Mouse (Mus musculus) activated CD4-positive, CD25-positive, alpha-beta regulatory T cell, adult 4 months (primary cell): ENCODE measurements around the gene Wnk1. TPM values are rescaled to one million over a fixed set of nuclear protein-coding genes. Genes with fewer than 3 reads are reported as not detected.
A peak's percentile ranks its signal among the peaks of the same experiment; 100 is the strongest.
"Not testable (repeated sequence)": the region's sequence is repeated elsewhere in the genome, so short reads cannot be mapped to it uniquely, and the experiment has no call there.

Source experiments
- ATAC-seq: one replicate; pipeline ENCODE4 v1.8.0; 2017
- polyA plus RNA-seq, 2 experiments: library from polyadenylated mRNA; unstranded; fragments of 100-300 nt; shearing (Covaris generic); gene quantifications; one replicate each; pipeline ENCODE4 v1.2.1; 2017

Gene Wnk1
- polyA plus RNA-seq, result 100 to 1,000 TPM in 1 of 2 experiments, 10 to 100 TPM in 1; 91.0 to 116 TPM

- ATAC-seq, result peak; percentile 74
Observed at GRCm38 (mm10) chr6:120038366-120039255, at the start of gene Wnk1. TSS of gene Wnk1 (minus strand) at chr6:120038672.

- not testable (repeated sequence) for ATAC-seq
Observed at GRCm38 (mm10) chr6:120087041-120087440, 48.6 kb upstream of the Wnk1 start.

- no peak for ATAC-seq
Observed at GRCm38 (mm10) chr6:120085832-120086231, 47.4 kb upstream of the Wnk1 start.

GRCm38 (mm10) chr6:120084983-120085382, 46.5 kb upstream of the Wnk1 start:
- ATAC-seq, result no peak

- peak; percentile 38 for ATAC-seq
Observed at GRCm38 (mm10) chr6:120083442-120083841, 45.0 kb upstream of the Wnk1 start.

GRCm38 (mm10) chr6:120082951-120083411, 44.5 kb upstream of the Wnk1 start:
- peak; percentile 76 for ATAC-seq

GRCm38 (mm10) chr6:120082251-120082950, 43.9 kb upstream of the Wnk1 start:
- ATAC-seq, result peak; percentile 24

- ATAC-seq, result peak; percentile 16
Observed at GRCm38 (mm10) chr6:120081516-120081915, 43.0 kb upstream of the Wnk1 start.

GRCm38 (mm10) chr6:120079547-120079946, 41.1 kb upstream of the Wnk1 start:
- ATAC-seq, result no peak

GRCm38 (mm10) chr6:120076619-120077450, 38.4 kb upstream of the Wnk1 start:
- ATAC-seq, result peak; percentile 26

- peak; percentile 50 for ATAC-seq
Observed at GRCm38 (mm10) chr6:120072630-120073029, 34.2 kb upstream of the Wnk1 start.

GRCm38 (mm10) chr6:120069546-120069945, 31.1 kb upstream of the Wnk1 start:
- ATAC-seq, result no peak

- ATAC-seq, result peak; percentile 98
Observed at GRCm38 (mm10) chr6:120065552-120066177, 27.2 kb upstream of the Wnk1 start.

GRCm38 (mm10) chr6:120064627-120065026, 26.2 kb upstream of the Wnk1 start:
- ATAC-seq, result no peak

GRCm38 (mm10) chr6:120062934-120063333, 24.5 kb upstream of the Wnk1 start:
- ATAC-seq, result no peak

- ATAC-seq, result peak; percentile 81
Observed at GRCm38 (mm10) chr6:120055666-120056540, 17.4 kb upstream of the Wnk1 start.

GRCm38 (mm10) chr6:120054412-120054811, 15.9 kb upstream of the Wnk1 start:
- no peak for ATAC-seq

GRCm38 (mm10) chr6:120047705-120048292, 9.3 kb upstream of the Wnk1 start:
- ATAC-seq, result peak; percentile 59

GRCm38 (mm10) chr6:120045406-120045805, 6.9 kb upstream of the Wnk1 start:
- no peak for ATAC-seq

GRCm38 (mm10) chr6:120042632-120043220, 4.3 kb upstream of the Wnk1 start:
- no peak for ATAC-seq
